Mouse (Mus musculus) liver, embryonic 14.5 days (tissue): Measurements from ENCODE around the gene Adcy3.

Source experiments
- CTCF ChIP-seq: IDR thresholded peaks from 2 replicates; pipeline ENCODE4 v1.5.1; 2016; ENCODE audit warnings: antibody characterized with exemption, low read depth, control low read depth
- EP300 ChIP-seq: IDR thresholded peaks from 2 replicates; pipeline ENCODE4 v1.6.1; 2016; ENCODE audit warnings: antibody characterized with exemption, low read depth

DNA sequence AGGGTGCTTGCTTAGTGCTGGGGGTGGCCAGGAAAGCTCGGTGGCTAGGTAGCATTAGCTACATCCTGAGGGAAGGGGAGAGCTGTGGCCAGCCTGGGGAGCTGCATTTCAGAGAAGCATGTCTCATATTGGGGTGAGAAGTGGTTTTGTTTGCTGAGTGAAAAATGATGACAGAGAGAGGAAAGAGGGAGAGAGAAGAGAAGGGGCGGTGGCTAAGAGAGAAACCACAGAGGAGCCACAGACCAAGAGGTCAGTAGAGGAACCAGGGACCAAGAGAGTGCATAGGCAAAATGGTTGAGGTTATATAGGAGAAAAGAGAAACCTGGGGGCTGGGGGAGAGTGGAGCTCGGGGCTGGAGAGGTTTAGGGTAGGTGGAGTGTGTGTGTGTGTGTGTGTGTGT, 25.3 kb downstream of the Adcy3 start:
- no peak for TF ChIP-seq CTCF
- TF ChIP-seq EP300 = no peak
